Mouse (Mus musculus): ENCODE data around the gene Fmnl2.

Fmnl2 gene

DNA sequence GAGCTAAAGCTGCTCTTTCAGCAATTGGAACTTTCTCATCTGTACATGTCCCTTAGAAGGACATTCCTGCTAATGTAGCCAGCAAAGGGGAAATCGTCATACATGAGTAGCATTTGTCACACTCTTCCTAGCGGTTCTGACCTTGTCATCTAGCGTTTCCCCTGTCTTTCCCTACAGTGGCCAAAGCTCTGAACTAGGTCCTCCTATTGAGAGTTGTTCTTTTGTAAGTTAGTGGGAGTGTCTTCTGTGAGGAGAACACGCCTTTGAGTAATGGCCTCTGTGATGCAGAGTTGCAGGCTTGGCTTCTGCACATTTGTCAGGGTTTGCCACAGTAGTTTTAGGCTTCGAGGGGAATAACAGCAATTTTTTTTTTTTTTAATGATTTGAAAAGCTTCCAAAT, 250.9 kb downstream of the Fmnl2 start:
- Histone ChIP-seq H3K36me3 (ENCODE audit: control insufficient read depth, insufficient read depth, low read length, poor library complexity, severe bottlenecking) (no peaks in the 10 kb centered on the region), H3K27me3 (ENCODE audit: control insufficient read depth, insufficient read depth, low read length, poor library complexity, severe bottlenecking) (no peaks in the 10 kb centered on the region)
- no peak for DNase-seq (ENCODE audit: low read depth, low spot score)

DNA sequence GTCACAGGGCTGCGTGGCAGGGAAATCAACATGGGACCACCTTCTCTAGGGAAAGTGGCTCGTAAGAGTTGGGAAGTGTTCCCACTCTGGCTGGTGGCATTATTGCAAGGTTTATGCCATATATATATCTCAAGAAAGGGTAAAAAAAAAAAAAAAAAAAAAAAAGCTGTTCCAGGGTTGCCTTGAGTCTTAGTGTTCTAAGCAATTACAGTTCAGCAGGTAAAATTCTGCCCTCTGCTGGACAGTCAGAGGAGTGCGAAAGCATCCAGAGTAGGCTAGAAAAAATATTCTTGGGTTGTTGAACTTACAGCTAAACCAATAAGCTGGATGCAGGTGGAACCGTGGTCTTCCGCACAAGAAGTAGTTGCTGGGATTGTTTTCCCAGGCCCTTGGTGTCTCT, 264.1 kb downstream of the Fmnl2 start:
- peak; percentile 54 for DNase-seq (ENCODE audit: low read depth, low spot score)
- Histone ChIP-seq H3K27me3 (ENCODE audit: control insufficient read depth, insufficient read depth, low read length, poor library complexity, severe bottlenecking) (no peaks in the 10 kb centered on the region), H3K36me3 (ENCODE audit: control insufficient read depth, insufficient read depth, low read length, poor library complexity, severe bottlenecking) (no peaks in the 10 kb centered on the region)

DNA sequence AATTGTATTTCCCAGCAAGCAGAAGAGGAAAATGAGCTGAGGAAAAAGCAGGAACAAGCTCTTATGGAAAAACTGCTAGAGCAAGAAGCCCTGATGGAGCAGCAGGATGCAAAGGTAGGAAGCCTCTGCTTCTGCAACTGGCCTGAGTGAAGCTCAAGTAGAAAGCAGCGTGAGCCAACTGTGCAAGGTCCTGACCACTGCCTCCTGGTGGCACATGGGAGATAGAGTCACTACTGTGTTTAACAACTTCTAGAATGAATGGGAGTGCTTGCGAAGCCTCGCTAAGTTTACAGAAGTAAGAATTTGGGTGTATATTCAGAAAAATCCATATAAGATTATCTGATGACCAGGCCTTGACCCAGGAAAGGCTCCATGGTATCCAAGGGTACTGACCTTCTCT, 268.3 kb downstream of the Fmnl2 start:
- DNase-seq (ENCODE audit: low read depth, low spot score) = peak; percentile 7
- H3K27me3 ChIP-seq (ENCODE audit: control insufficient read depth, insufficient read depth, low read length, poor library complexity, severe bottlenecking) = no peaks in the 10 kb centered on the region
- no peaks in the 10 kb centered on the region for H3K36me3 ChIP-seq (ENCODE audit: control insufficient read depth, insufficient read depth, low read length, poor library complexity, severe bottlenecking)

DNA sequence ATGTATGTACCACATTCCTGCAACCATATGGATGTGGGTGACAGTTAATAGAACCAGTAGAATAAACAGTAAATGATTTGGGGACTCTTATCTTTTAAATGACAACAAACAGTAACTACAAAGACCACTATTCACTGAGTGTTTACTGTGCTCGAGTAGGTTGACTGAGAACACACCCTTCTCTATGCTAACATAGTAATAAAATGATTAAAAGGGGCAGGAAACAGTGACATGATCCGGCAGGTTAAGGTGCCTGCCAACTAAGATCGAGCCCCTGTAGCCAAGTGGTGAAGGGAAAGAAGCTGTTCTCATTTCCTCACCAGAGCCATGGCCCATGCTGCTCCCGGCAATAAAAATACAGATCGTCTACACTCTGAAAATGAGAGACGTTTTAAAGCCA, 271.4 kb downstream of the Fmnl2 start:
- no peak for DNase-seq (ENCODE audit: low read depth, low spot score)
- no peaks in the 10 kb centered on the region for H3K27me3 ChIP-seq (ENCODE audit: control insufficient read depth, insufficient read depth, low read length, poor library complexity, severe bottlenecking)

GRCm38 (mm10) chr2:53131567-53131966, 273.9 kb downstream of the Fmnl2 start:
- no peak for DNase-seq (ENCODE audit: low read depth, low spot score)
- no peaks in the 10 kb centered on the region for H3K27me3 ChIP-seq (ENCODE audit: control insufficient read depth, insufficient read depth, low read length, poor library complexity, severe bottlenecking)
- no peaks in the 10 kb centered on the region for H3K36me3 ChIP-seq (ENCODE audit: control insufficient read depth, insufficient read depth, low read length, poor library complexity, severe bottlenecking)

More for the DNA sequence above, 271.4 kb downstream of the Fmnl2 start:
- no peaks in the 10 kb centered on the region for H3K36me3 ChIP-seq (ENCODE audit: control insufficient read depth, insufficient read depth, low read length, poor library complexity, severe bottlenecking)

DNA sequence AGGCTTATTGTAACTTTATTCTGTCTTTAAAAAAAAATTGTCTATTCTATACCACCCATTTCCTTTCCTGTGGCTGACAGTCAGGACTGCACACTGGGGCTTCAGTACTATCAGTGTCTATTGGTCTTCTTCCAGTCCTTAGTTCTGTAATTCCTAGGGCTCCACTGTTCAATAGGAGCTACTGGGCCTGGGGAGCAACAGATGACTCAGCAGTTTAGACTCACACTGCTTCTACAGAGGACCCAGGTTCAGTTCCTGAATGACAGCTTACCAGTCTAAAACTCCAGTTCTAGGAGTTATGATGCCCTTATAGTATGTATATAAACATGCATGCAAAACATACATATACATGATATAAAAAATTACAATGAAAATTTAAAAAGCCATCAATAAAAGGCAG, 289.2 kb downstream of the Fmnl2 start:
- no peak for DNase-seq (ENCODE audit: low read depth, low spot score)
- Histone ChIP-seq H3K36me3 (ENCODE audit: control insufficient read depth, insufficient read depth, low read length, poor library complexity, severe bottlenecking) (peaks cover 18% of the 10 kb centered on the region), H3K27me3 (ENCODE audit: control insufficient read depth, insufficient read depth, low read length, poor library complexity, severe bottlenecking) (no peaks in the 10 kb centered on the region)

DNA sequence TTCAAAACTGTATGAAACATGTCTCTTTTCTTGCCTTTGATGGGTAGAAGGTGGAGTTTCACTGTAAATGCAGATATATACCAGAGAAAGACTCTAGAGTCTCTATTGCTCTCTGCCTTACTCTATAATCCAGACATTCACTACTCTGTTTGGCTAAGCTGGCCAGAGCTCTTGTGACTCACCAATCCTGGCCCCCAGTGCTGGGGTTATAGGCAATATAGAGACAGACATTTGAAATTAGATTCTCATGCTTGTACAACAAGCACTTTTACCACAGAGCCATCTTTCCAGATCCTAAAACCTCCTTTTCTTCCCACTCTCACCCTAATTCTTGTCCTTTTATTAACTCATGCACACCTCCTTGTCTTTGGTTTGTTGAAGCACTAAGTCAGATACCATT, 316.3 kb downstream of the Fmnl2 start:
- H3K27me3 ChIP-seq (ENCODE audit: control insufficient read depth, insufficient read depth, low read length, poor library complexity, severe bottlenecking) = no peaks in the 10 kb centered on the region
- DNase-seq (ENCODE audit: low read depth, low spot score) = no peak
- H3K36me3 ChIP-seq (ENCODE audit: control insufficient read depth, insufficient read depth, low read length, poor library complexity, severe bottlenecking) = no peaks in the 10 kb centered on the region

DNA sequence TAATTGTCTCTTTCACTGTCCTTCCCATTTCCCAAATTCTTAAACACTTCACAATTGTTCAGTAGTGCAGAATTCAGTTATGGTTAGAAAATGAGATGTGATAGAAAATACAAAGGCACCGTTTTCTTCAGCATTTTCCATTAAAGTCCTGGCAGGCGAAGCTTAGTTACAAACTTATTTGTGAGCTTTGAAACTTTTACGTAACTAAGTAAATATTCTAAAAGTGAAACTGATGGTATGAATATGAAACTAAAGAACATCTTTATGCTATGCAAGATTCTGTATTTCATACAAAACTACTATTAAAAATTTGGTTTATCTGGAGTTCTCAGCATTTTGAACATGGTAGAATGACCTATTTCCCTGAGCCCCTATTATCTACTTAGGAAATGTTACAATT, 321.3 kb downstream of the Fmnl2 start:
- Histone ChIP-seq H3K27me3 (ENCODE audit: control insufficient read depth, insufficient read depth, low read length, poor library complexity, severe bottlenecking) (no peaks in the 10 kb centered on the region), H3K36me3 (ENCODE audit: control insufficient read depth, insufficient read depth, low read length, poor library complexity, severe bottlenecking) (no peaks in the 10 kb centered on the region)
- DNase-seq (ENCODE audit: low read depth, low spot score) = no peak

GRCm38 (mm10) chr2:53179876-53180275, 322.2 kb downstream of the Fmnl2 start:
- no peak for DNase-seq (ENCODE audit: low read depth, low spot score)
- Histone ChIP-seq H3K36me3 (ENCODE audit: control insufficient read depth, insufficient read depth, low read length, poor library complexity, severe bottlenecking) (no peaks in the 10 kb centered on the region), H3K27me3 (ENCODE audit: control insufficient read depth, insufficient read depth, low read length, poor library complexity, severe bottlenecking) (no peaks in the 10 kb centered on the region)
